Mouse (Mus musculus) heart, postnatal 0 days (tissue): ENCODE data around the gene Gm20431.

Experiments
- CTCF ChIP-seq: IDR thresholded peaks from 2 replicates; pipeline ENCODE4 v1.5.1; 2016; ENCODE audit warnings: antibody characterized with exemption, control low read depth, low read depth
- EP300 ChIP-seq: IDR thresholded peaks from 2 replicates; pipeline ENCODE4 v1.6.1; 2016; ENCODE audit warnings: antibody characterized with exemption, low read depth

DNA sequence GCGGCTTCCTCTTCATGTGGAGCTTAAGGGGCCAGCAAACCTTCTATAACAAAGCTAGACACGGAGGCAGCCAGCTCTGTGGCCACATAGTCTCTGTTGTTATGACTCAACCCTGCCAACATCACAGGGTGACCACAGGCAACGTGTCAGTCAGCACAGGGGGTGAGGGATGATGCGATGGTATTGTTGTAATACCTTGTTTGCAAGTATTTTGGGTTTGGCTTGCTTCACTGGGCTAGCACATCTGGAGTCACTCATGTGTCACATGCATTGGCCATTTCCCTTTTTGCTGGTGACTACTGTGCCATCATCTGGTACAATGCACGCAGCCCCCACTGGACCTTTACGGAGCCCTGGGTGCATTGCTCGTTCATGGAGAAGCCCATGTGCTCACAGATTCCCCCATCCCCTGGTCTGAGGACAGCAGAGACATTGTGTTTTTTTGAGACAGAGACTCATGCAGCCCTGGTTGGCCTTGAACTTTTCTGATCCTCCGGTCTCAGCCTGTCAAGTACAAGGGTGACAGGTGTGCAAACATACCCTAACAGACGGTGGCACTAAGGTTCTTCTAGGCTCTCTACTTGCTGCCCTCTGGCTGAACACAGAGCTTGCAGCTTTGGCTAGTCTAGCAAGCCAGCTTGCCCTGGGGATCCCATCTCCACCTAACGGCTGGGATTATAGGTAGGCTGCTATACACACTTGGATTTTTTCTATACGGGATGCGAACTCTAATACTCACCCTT is 11.8 kb downstream of the Gm20431 start:
- no peak for TF ChIP-seq CTCF
- no peak for TF ChIP-seq EP300
